ENCODE assay signal across 8 mouse cellular contexts in genomic region chrX:81071746-81072640, GRCm38 (mm10). TPM values are rescaled to one million over a fixed set of nuclear protein-coding genes. Genes with fewer than 3 reads are reported as not detected.
DNase-seq lines count a peak whose midpoint lies in the region; ATAC-seq and TF ChIP-seq lines count a peak whose summit lies in the region.

No protein-coding gene starts in this region.

- peak overlapping the region; percentile 64 for H3K4me3 ChIP-seq in lung, embryonic 16.5 days (ENCODE audit: low read length)
- peak overlapping the region; percentile 58 for H3K4me3 ChIP-seq in embryonic facial prominence, embryonic 13.5 days
- peak overlapping the region; percentile 72 for H3K4me3 ChIP-seq in hindbrain, embryonic 15.5 days
- peak overlapping the region; percentile 63 for H3K4me3 ChIP-seq in midbrain, postnatal 0 days (ENCODE audit: low read depth, low read length)

- WGBS in lung, embryonic 16.5 days, result 9% methylated on average over 11 of the region's 14 CpGs
- WGBS in embryonic facial prominence, embryonic 13.5 days, result 16% methylated on average over 14 of the region's 14 CpGs
- 14% methylated on average over 10 of the region's 14 CpGs for WGBS in hindbrain, embryonic 15.5 days
- WGBS in midbrain, postnatal 0 days, result 13% methylated on average over 13 of the region's 14 CpGs

- no peak for ATAC-seq in lung, embryonic 16.5 days (ENCODE audit: low read depth)
- ATAC-seq in embryonic facial prominence, embryonic 13.5 days (ENCODE audit: insufficient number of reproducible peaks, insufficient read depth, low FRiP score, low TSS enrichment, low read depth), result no peak
- ATAC-seq in hindbrain, embryonic 15.5 days (ENCODE audit: low FRiP score, low read depth), result no peak
- no peak for ATAC-seq in midbrain, postnatal 0 days (ENCODE audit: low FRiP score)
- ATAC-seq in monocyte, adult 5-6 weeks (replicated peaks; ENCODE audit: insufficient number of reproducible peaks, low FRiP score, low TSS enrichment, poor library complexity, severe bottlenecking), result no peak

- DNase-seq in lung, adult 18-20 months, result no peak
- peak; percentile 17 for DNase-seq in midbrain, postnatal 0 days (ENCODE audit: low spot score)
- no peak for DNase-seq in adrenal gland, postnatal 4 days (ENCODE audit: low spot score in 2 of 2)
- no peak for DNase-seq in left cerebral cortex, postnatal 10 days (ENCODE audit: extremely low spot score in 1 of 2, low spot score in 2 of 2)

- peak overlapping the region; percentile 80 for H3K9ac ChIP-seq in lung, embryonic 16.5 days (ENCODE audit: low read length)
- H3K9ac ChIP-seq in embryonic facial prominence, embryonic 13.5 days, result peak overlapping the region; percentile 78
- peak overlapping the region; percentile 72 for H3K9ac ChIP-seq in hindbrain, embryonic 15.5 days
- peak overlapping the region; percentile 64; the same call in 1 of the 2 replicates for H3K9ac ChIP-seq in midbrain, postnatal 0 days (replicated peaks; ENCODE audit: low read length, poor library complexity, severe bottlenecking)

- no peaks in the 10 kb centered on the region for H3K27me3 ChIP-seq in lung, embryonic 16.5 days (ENCODE audit: control insufficient read depth, insufficient read depth, low read depth, low read length)
- H3K27me3 ChIP-seq in embryonic facial prominence, embryonic 13.5 days, result no peaks in the 10 kb centered on the region
- H3K27me3 ChIP-seq in hindbrain, embryonic 15.5 days, result no peaks in the 10 kb centered on the region
- no peaks in the 10 kb centered on the region for H3K27me3 ChIP-seq in midbrain, postnatal 0 days (ENCODE audit: insufficient read depth, low read length)

- H3K36me3 ChIP-seq in lung, embryonic 16.5 days (ENCODE audit: control insufficient read depth, insufficient read depth, low read length), result no peaks in the 10 kb centered on the region
- H3K36me3 ChIP-seq in embryonic facial prominence, embryonic 13.5 days, result no peaks in the 10 kb centered on the region
- H3K36me3 ChIP-seq in hindbrain, embryonic 15.5 days, result no peaks in the 10 kb centered on the region
- H3K36me3 ChIP-seq in midbrain, postnatal 0 days (ENCODE audit: insufficient read depth, low read length), result no peaks in the 10 kb centered on the region

- intact Hi-C loops in left cerebral cortex, postnatal 10 days (cut with DNase I), result no loop called here

- H3K27ac ChIP-seq in lung, embryonic 16.5 days (ENCODE audit: low read length), result peak overlapping the region; percentile 88
- H3K27ac ChIP-seq in embryonic facial prominence, embryonic 13.5 days, result peak overlapping the region; percentile 87
- peak overlapping the region; percentile 85; the same call in 1 of the 2 replicates for H3K27ac ChIP-seq in hindbrain, embryonic 15.5 days (replicated peaks)
- H3K27ac ChIP-seq in midbrain, postnatal 0 days (ENCODE audit: low read depth, low read length), result peak overlapping the region; percentile 80; the same call in 1 of the 2 replicates

- no peaks in the 10 kb centered on the region for H3K4me1 ChIP-seq in lung, embryonic 16.5 days (replicated peaks; ENCODE audit: control insufficient read depth, insufficient read depth, low read length)
- H3K4me1 ChIP-seq in embryonic facial prominence, embryonic 13.5 days, result no peaks in the 10 kb centered on the region
- no peaks in the 10 kb centered on the region for H3K4me1 ChIP-seq in hindbrain, embryonic 15.5 days (replicated peaks)
- no peaks in the 10 kb centered on the region for H3K4me1 ChIP-seq in midbrain, postnatal 0 days (ENCODE audit: insufficient read depth, low read length)

- peak overlapping the region; percentile 52 for H3K4me2 ChIP-seq in lung, embryonic 16.5 days (ENCODE audit: low read depth, low read length)
- H3K4me2 ChIP-seq in embryonic facial prominence, embryonic 13.5 days, result peak overlapping the region; percentile 55
- H3K4me2 ChIP-seq in hindbrain, embryonic 15.5 days, result peak overlapping the region; percentile 57
- peak overlapping the region; percentile 46 for H3K4me2 ChIP-seq in midbrain, postnatal 0 days (ENCODE audit: low read depth, low read length, poor library complexity, severe bottlenecking)

- TF ChIP-seq CTCF in midbrain, postnatal 0 days (IDR thresholded peaks at IDR 0.05), result no peak

- no peaks in the 10 kb centered on the region for H3K9me3 ChIP-seq in lung, embryonic 16.5 days (ENCODE audit: control insufficient read depth, low read length)
- no peaks in the 10 kb centered on the region for H3K9me3 ChIP-seq in embryonic facial prominence, embryonic 13.5 days
- no peaks in the 10 kb centered on the region for H3K9me3 ChIP-seq in hindbrain, embryonic 15.5 days
- H3K9me3 ChIP-seq in midbrain, postnatal 0 days (ENCODE audit: low read length), result no peaks in the 10 kb centered on the region

RNA-seq across cellular contexts. Expression of gene Tmem47, which starts 1.5 kb away (rescaled TPM):
- 17.9 and 22.6 TPM in 2 replicates for polyA plus RNA-seq in lung, embryonic 16.5 days (2015; fragmentation: Nextera tagmentation; extraction: Ambion mirVana)
- 15.6 and 17.4 TPM in 2 replicates for polyA plus RNA-seq in embryonic facial prominence, embryonic 13.5 days (2015; fragmentation: Nextera tagmentation; extraction: Ambion mirVana)
- 16.5 and 22.7 TPM in 2 replicates for polyA plus RNA-seq in hindbrain, embryonic 15.5 days (2015; fragmentation: Nextera tagmentation; extraction: Ambion mirVana)
- 40.7 and 48.0 TPM in 2 replicates for total RNA-seq in midbrain, postnatal 0 days (2014; rRNA removed)
- 19.1 and 24.6 TPM in 2 replicates for polyA plus RNA-seq in midbrain, postnatal 0 days (2015; fragmentation: Nextera tagmentation; extraction: Ambion mirVana)
- not detected in 3 replicates for total RNA-seq in monocyte, adult 5-6 weeks (2017)
- total RNA-seq in adrenal gland, postnatal 4 days (2021), result 10 to 100 TPM; 31.0 to 31.1 TPM
- total RNA-seq in left cerebral cortex, postnatal 10 days (2021), result 10 to 100 TPM; 61.0 to 65.6 TPM

Comparison
In these comparisons a context has a peak if more than half of its experiments do, and no peak if none do; other contexts are left out.
1. RNA of gene Tmem47, which starts 1.5 kb away (total RNA-seq): 61.0 to 65.6 TPM in left cerebral cortex, postnatal 10 days, 40.7 to 48.0 TPM in midbrain, postnatal 0 days and 31.0 to 31.1 TPM in adrenal gland, postnatal 4 days; not detected in monocyte, adult 5-6 weeks; every median in the first group is over 10 times any median in the second.
2. Peak in every context shown above with its lines, with median percentiles within 50 percentile points of each other: H3K27ac ChIP-seq, H3K4me2 ChIP-seq, H3K4me3 ChIP-seq and H3K9ac ChIP-seq.